Mouse (Mus musculus) hindbrain, embryonic 10.5 days (tissue): ENCODE measurements around the gene Slc38a1. TPM values are rescaled to one million over a fixed set of nuclear protein-coding genes. Genes with fewer than 3 reads are reported as not detected.

Experiments
- DNase-seq: peaks from one replicate; pipeline ENCODE4 v3.0.0-alpha.2; 2017; ENCODE audit warnings: low spot score
- H3K27ac ChIP-seq: fragments of 300-500 bp; sonication (generic); 2 replicates; pipeline ENCODE4 v1.5.1; 2016; ENCODE audit warnings: mild to moderate bottlenecking, moderate library complexity
- H3K27me3 ChIP-seq: fragments of 300-500 bp; sonication (generic); 2 replicates; pipeline ENCODE4 v1.6.1; 2016; ENCODE audit warnings: mild to moderate bottlenecking; ENCODE audit not compliant: poor library complexity, insufficient read depth, severe bottlenecking
- H3K36me3 ChIP-seq: fragments of 300-500 bp; sonication (generic); 2 replicates; pipeline ENCODE4 v1.6.1; 2016; ENCODE audit warnings: mild to moderate bottlenecking, moderate library complexity
- H3K4me1 ChIP-seq: fragments of 300-500 bp; sonication (generic); replicated peaks from 2 replicates; pipeline ENCODE4 v1.6.1; 2016; ENCODE audit warnings: mild to moderate bottlenecking
- H3K4me3 ChIP-seq: fragments of 300-500 bp; sonication (generic); 2 replicates; pipeline ENCODE4 v1.5.1; 2016; ENCODE audit warnings: mild to moderate bottlenecking, moderate library complexity
- H3K9me3 ChIP-seq: fragments of 300-500 bp; sonication (generic); 2 replicates; pipeline ENCODE4 v1.6.1; 2016; ENCODE audit warnings: mild to moderate bottlenecking, moderate library complexity
- WGBS: fragments of 180-500 bp; shearing (Covaris S2); methylation state at CpG from one replicate; pipeline ENCODE4 v1.1.7; 2016; 5-methylcytosine and 5-hydroxymethylcytosine counted together
- polyA plus RNA-seq: library from polyadenylated mRNA; unstranded; fragments of >200 nt; fragmentation: Nextera tagmentation; extraction: Ambion mirVana; gene quantifications from 2 replicates; pipeline ENCODE4 v1.2.1, GENCODE M21; 2016

Slc38a1 gene
- polyA plus RNA-seq, 1 experiment from 2014 or later: 109 TPM

DNA sequence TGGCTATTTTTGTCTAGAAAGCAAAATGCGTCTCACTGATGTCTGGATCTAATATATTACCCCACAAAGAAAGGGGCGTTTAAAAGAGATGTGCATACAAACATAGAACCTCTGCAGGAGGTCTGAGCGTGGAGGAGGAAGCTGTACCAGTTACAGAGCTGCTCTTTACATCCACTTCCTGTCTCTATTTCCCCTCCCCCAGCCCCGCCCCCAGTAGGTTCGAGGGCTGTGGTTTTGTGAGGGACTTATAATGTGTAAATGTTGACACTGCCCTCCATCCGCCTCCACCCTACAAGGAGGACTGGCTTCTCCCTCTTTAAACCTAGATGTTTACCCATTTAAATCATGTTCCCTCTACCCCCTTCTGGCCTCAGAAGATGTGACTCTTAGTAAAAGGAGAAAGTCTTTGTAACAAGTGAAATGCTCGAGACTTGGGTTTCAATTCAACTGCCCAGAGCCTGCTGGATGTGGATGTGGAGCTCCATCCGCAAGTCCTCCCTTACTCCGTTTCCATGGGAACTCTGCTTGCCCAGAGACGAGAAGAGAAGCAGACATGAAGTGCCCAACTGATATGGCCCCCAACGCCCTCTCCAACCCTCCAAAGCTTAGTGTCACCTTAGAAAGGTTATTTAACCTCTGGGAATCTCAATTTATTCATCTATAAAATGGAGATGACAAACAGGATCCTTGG is 43.7 kb downstream of the Slc38a1 start:
- WGBS: 79% methylated on average over 11 of the region's 11 CpGs
- DNase-seq: no peak
- Histone ChIP-seq H3K4me3 (no peak overlapping the region), H3K9me3 (no peaks in the 10 kb centered on the region), H3K27me3 (no peaks in the 10 kb centered on the region), H3K36me3 (peaks cover 91% of the 10 kb centered on the region), H3K27ac (no peak overlapping the region), H3K4me1 (peaks cover 35% of the 10 kb centered on the region)

DNA sequence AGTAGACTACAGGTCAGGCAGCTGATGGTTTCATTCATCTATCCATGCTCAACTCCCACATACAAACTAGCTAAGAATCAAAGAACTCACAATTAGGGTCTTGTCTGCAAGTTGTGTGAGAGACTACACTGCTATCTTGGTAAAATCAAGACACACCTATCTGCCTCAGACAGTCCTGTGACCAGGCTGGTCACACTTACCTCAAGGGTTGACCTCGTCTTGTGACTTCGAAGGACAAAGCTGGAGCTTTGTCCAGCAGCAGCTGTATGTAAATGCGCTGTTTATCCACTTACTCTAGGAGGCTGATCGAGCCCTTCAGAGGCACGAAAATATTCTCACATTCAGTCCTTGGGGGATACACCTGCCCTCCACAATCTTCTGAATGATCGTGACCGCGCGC is 45.6 kb downstream of the Slc38a1 start:
- Histone ChIP-seq H3K9me3 (no peaks in the 10 kb centered on the region), H3K4me1 (peaks cover 41% of the 10 kb centered on the region), H3K27me3 (no peaks in the 10 kb centered on the region), H3K4me3 (no peak overlapping the region), H3K36me3 (peaks cover 92% of the 10 kb centered on the region), H3K27ac (no peak overlapping the region)
- 95% methylated on average over 9 of the region's 9 CpGs for WGBS
- DNase-seq: no peak

GRCm38 (mm10) chr15:96594316-96594715 is 48.4 kb downstream of the Slc38a1 start:
- Histone ChIP-seq H3K4me1 (peaks cover 29% of the 10 kb centered on the region), H3K4me3 (no peak overlapping the region), H3K27me3 (no peaks in the 10 kb centered on the region), H3K9me3 (no peaks in the 10 kb centered on the region), H3K27ac (no peak overlapping the region), H3K36me3 (peaks cover 94% of the 10 kb centered on the region)
- DNase-seq: no peak
- 95% methylated on average over 7 of the region's 7 CpGs for WGBS

- Histone ChIP-seq H3K27ac (no peak overlapping the region), H3K9me3 (no peaks in the 10 kb centered on the region), H3K27me3 (no peaks in the 10 kb centered on the region), H3K36me3 (peaks cover 94% of the 10 kb centered on the region), H3K4me3 (no peak overlapping the region), H3K4me1 (peaks cover 31% of the 10 kb centered on the region)
- WGBS: 89% methylated on average over 7 of the region's 7 CpGs
- DNase-seq: no peak
These were observed 48.8 kb downstream of the Slc38a1 start for GRCm38 (mm10) chr15:96593866-96594265.

GRCm38 (mm10) chr15:96593457-96593856 is 49.3 kb downstream of the Slc38a1 start:
- no peak for DNase-seq
- H3K36me3 ChIP-seq: peaks cover 94% of the 10 kb centered on the region
- no peak overlapping the region for H3K27ac ChIP-seq
- H3K27me3 ChIP-seq: no peaks in the 10 kb centered on the region
- 82% methylated on average over 6 of the region's 6 CpGs for WGBS
- H3K4me1 ChIP-seq: peaks cover 28% of the 10 kb centered on the region
- H3K4me3 ChIP-seq: no peak overlapping the region
- no peaks in the 10 kb centered on the region for H3K9me3 ChIP-seq

DNA sequence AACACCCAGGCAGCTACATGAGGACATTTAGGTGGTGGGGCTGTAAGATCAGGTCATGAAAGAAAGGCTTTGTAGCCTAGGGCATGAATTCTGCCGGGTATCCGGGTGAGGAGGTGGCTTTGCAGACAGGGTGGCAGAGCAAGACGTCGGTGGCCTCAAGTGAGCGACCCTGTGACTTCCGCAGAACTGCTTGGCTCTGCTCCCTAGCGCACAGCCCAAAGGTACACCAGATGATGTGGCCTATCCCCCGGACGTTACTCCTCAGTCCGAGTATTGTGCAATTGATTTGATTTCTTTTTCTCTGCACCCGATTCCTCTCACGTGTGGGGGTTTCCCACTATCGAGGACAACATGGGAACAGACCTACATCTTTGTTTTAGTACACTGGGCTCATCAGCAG is 49.7 kb downstream of the Slc38a1 start:
- WGBS: 87% methylated on average over 13 of the region's 13 CpGs
- peaks cover 23% of the 10 kb centered on the region for H3K4me1 ChIP-seq
- H3K4me3 ChIP-seq: no peak overlapping the region
- H3K9me3 ChIP-seq: no peaks in the 10 kb centered on the region
- H3K27ac ChIP-seq: no peak overlapping the region
- no peaks in the 10 kb centered on the region for H3K27me3 ChIP-seq
- DNase-seq: no peak
- H3K36me3 ChIP-seq: peaks cover 94% of the 10 kb centered on the region

DNA sequence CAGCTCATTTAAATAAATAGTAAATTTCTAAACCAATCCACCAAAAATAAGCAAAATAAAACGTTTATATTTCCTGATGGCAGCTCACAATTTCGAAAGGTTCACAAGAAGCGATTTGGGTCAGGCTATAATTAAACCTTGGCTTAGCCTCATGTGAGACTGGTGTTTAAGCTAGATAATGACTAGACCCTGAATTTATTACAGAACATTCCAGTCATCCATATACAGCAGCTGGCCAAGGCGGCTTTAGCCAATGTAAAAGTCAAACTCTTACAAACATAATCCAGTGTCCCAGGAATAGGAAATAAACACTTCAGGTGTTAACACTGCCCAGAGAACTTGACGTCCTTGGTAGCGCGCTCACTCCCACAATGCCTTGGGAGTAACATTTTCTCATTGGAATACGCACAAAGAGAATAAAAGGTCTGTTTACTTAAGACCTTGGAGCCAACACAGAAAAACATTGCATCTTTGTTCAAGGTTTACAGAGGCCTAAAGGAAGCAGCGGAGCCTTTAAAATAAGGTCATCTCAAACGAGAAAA is 50.8 kb downstream of the Slc38a1 start:
- Histone ChIP-seq H3K9me3 (no peaks in the 10 kb centered on the region), H3K27me3 (no peaks in the 10 kb centered on the region), H3K4me3 (no peak overlapping the region), H3K36me3 (peaks cover 94% of the 10 kb centered on the region), H3K27ac (no peak overlapping the region), H3K4me1 (peaks cover 18% of the 10 kb centered on the region)
- 88% methylated on average over 10 of the region's 10 CpGs for WGBS
- no peak for DNase-seq

- H3K27ac ChIP-seq: no peak overlapping the region
- peaks cover 18% of the 10 kb centered on the region for H3K4me1 ChIP-seq
- WGBS: 71% methylated on average over 9 of the region's 9 CpGs
- no peaks in the 10 kb centered on the region for H3K27me3 ChIP-seq
- no peak for DNase-seq
- no peak overlapping the region for H3K4me3 ChIP-seq
- H3K9me3 ChIP-seq: no peaks in the 10 kb centered on the region
- H3K36me3 ChIP-seq: peaks cover 99% of the 10 kb centered on the region
These were observed 53.6 kb downstream of the Slc38a1 start for GRCm38 (mm10) chr15:96588996-96589657.

- DNase-seq: no peak
- Histone ChIP-seq H3K27ac (no peak overlapping the region), H3K4me1 (peaks cover 11% of the 10 kb centered on the region; the same call in 1 of the 2 replicates), H3K27me3 (no peaks in the 10 kb centered on the region), H3K9me3 (no peaks in the 10 kb centered on the region), H3K4me3 (no peak overlapping the region), H3K36me3 (peaks cover 100% of the 10 kb centered on the region)
- WGBS: 93% methylated on average over 8 of the region's 8 CpGs
These were observed 54.7 kb downstream of the Slc38a1 start for GRCm38 (mm10) chr15:96587998-96588397.

DNA sequence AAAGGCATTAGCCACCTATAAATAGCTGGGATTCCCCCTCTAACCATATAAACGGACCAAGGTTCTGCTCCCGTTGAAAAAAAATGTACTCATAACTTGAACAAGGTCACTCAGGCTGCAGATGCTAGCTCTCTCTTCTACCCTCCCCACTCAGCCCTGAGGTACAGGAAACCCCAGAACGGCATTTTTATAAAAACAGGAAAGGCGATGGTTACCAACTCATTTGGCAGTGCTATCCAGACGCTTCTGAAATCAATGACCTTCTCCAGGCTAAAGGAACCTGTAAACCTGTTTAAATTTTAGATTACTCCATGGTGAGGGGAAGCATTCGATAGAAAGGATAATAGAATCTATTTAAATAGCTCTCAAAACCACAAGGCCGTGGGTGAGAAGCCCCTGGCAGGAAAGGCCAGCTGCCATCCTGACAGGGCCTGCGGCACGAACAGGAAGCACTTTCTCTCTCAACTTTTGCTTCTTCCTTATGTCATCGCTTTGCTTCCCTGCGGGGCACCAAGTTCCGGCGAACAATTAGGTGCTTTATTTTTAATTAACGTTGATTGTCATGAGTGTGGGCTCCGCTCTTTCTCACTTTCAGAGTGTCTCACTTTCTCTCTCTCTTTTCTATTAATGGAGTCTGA is 59.2 kb downstream of the Slc38a1 start:
- Histone ChIP-seq H3K9me3 (no peaks in the 10 kb centered on the region), H3K27ac (no peak overlapping the region), H3K4me3 (no peak overlapping the region), H3K36me3 (peaks cover 85% of the 10 kb centered on the region), H3K27me3 (no peaks in the 10 kb centered on the region), H3K4me1 (no peaks in the 10 kb centered on the region)
- no peak for DNase-seq
- 96% methylated on average over 15 of the region's 15 CpGs for WGBS

GRCm38 (mm10) chr15:96576998-96577397 is 65.7 kb downstream of the Slc38a1 start:
- Histone ChIP-seq H3K27me3 (no peaks in the 10 kb centered on the region), H3K9me3 (no peaks in the 10 kb centered on the region), H3K4me1 (no peaks in the 10 kb centered on the region), H3K4me3 (no peak overlapping the region), H3K36me3 (peaks cover 81% of the 10 kb centered on the region), H3K27ac (no peak overlapping the region)
- 97% methylated on average over 5 of the region's 5 CpGs for WGBS
- DNase-seq: no peak

DNA sequence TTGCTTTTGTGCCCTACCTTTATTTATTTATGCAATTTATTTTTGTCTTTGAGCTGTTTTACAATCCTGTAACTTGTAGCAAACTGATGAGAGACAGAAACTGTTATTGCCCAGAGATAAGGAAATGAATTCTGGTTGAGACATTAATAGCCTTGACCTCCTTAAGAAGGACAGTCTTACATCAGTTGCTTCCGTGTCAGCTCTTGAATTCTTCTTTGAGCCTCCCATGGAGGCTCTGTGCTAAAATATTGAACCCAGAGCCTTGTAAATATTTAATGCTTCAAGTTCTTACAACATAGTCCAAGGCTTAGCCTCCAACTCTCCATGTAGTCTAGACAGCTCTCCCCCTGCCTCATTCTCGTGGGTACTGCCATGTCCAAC is 73.7 kb downstream of the Slc38a1 start:
- H3K27me3 ChIP-seq: no peaks in the 10 kb centered on the region
- H3K4me1 ChIP-seq: peaks cover 10% of the 10 kb centered on the region
- H3K36me3 ChIP-seq: peaks cover 15% of the 10 kb centered on the region
- DNase-seq: no peak
- no peak overlapping the region for H3K27ac ChIP-seq
- no peak overlapping the region for H3K4me3 ChIP-seq
- H3K9me3 ChIP-seq: no peaks in the 10 kb centered on the region
- WGBS: 85% methylated on average over 2 of the region's 2 CpGs
